Mouse (Mus musculus) thymus, adult 2 months (tissue): Measurements from ENCODE around the gene Rpl36al. TPM values are rescaled to one million over a fixed set of nuclear protein-coding genes. Genes with fewer than 3 reads are reported as not detected.
A peak's percentile ranks its signal among the peaks of the same experiment; 100 is the strongest.

Experiments used
- DNase-seq: peaks from one replicate; pipeline ENCODE4 v3.0.0; 2021
- H3K27ac ChIP-seq: fragments of 200-500 bp; 2 replicates; pipeline ENCODE4 v1.5.1; 2012; ENCODE audit warnings: low read length, control low read depth; ENCODE audit not compliant: control insufficient read depth, insufficient read depth
- H3K27me3 ChIP-seq: fragments of 200-500 bp; 2 replicates; pipeline ENCODE4 v1.6.1; 2012; ENCODE audit warnings: mild to moderate bottlenecking, low read length, moderate library complexity, mixed read lengths; ENCODE audit not compliant: control insufficient read depth, insufficient read depth
- H3K36me3 ChIP-seq: fragments of 200-500 bp; 2 replicates; pipeline ENCODE4 v1.6.1; 2012; ENCODE audit warnings: mild to moderate bottlenecking, low read length, moderate library complexity; ENCODE audit not compliant: control insufficient read depth, insufficient read depth
- H3K4me1 ChIP-seq: fragments of 200-500 bp; replicated peaks from 2 replicates; pipeline ENCODE4 v1.6.1; 2012; ENCODE audit warnings: low read length; ENCODE audit not compliant: control insufficient read depth, insufficient read depth
- H3K4me3 ChIP-seq: fragments of 200-500 bp; 2 replicates; pipeline ENCODE4 v1.5.1; 2012; ENCODE audit warnings: mild to moderate bottlenecking, low read length, control low read depth, moderate library complexity; ENCODE audit not compliant: control insufficient read depth, insufficient read depth
- CTCF ChIP-seq: fragments of 200-500 bp; IDR thresholded peaks from 2 replicates; pipeline ENCODE4 v1.5.1; 2012; ENCODE audit warnings: mild to moderate bottlenecking, control low read depth, low read length, moderate library complexity, borderline replicate concordance; ENCODE audit not compliant: control insufficient read depth, poor library complexity, insufficient read depth; ENCODE audit errors: extremely low read depth
- POLR2A ChIP-seq: fragments of 200-500 bp; IDR thresholded peaks from 2 replicates; pipeline ENCODE4 v1.6.1; 2012; ENCODE audit warnings: mild to moderate bottlenecking, low read length, control low read depth, moderate library complexity; ENCODE audit not compliant: control insufficient read depth, poor library complexity, insufficient read depth; ENCODE audit errors: extremely low read depth
- WGBS: fragments of 180-500 bp; shearing (Covaris S2); methylation state at CpG from one replicate; pipeline ENCODE4 v1.1.7; 2018; 5-methylcytosine and 5-hydroxymethylcytosine counted together
- polyA plus RNA-seq: library from polyadenylated mRNA; depleted of rRNA; stranded (reverse); fragments of >200 nt; gene quantifications from 2 replicates; pipeline ENCODE4 v1.2.3, GENCODE M21; 2012

Gene Rpl36al
- polyA plus RNA-seq, 1 experiment = 166 TPM

- no peak for TF ChIP-seq CTCF
- no peak for TF ChIP-seq POLR2A
- H3K27me3 ChIP-seq = no peaks in the 10 kb centered on the region
- H3K27ac ChIP-seq = no peak within 1 kb of the TSS
- H3K36me3 ChIP-seq = no peaks in the 10 kb centered on the region
- H3K4me1 ChIP-seq = no peaks in the 10 kb centered on the region
- 94% methylated on average over 16 of the region's 16 CpGs for WGBS
- H3K4me3 ChIP-seq = no peak within 1 kb of the TSS
- no peak for DNase-seq
These were observed 20.4 kb upstream of the Rpl36al start, which contains the start of gene Gm49384 for GRCm38 (mm10) chr12:69204052-69204833. Gm49384 (minus strand) TSS chr12:69204267.

- Histone ChIP-seq H3K27me3 (no peaks in the 10 kb centered on the region), H3K4me1 (peaks cover 3% of the 10 kb centered on the region; the same call in 1 of the 2 replicates), H3K27ac (no peak overlapping the region), H3K36me3 (no peaks in the 10 kb centered on the region), H3K4me3 (no peak overlapping the region)
- no peak for DNase-seq
- no peak for TF ChIP-seq CTCF
- TF ChIP-seq POLR2A = no peak
These were observed 15.1 kb upstream of the Rpl36al start for GRCm38 (mm10) chr12:69198985-69199384.

GRCm38 (mm10) chr12:69198164-69198535 lies 14.3 kb upstream of the Rpl36al start, which contains the start of gene Dnaaf2:
Dnaaf2 (minus strand) TSS chr12:69198429.
- no peak for DNase-seq
- H3K4me3 ChIP-seq = peak within 1 kb of the TSS; percentile 99
- WGBS = 3% methylated on average over 18 of the region's 18 CpGs

GRCm38 (mm10) chr12:69197378-69198163 lies 13.7 kb upstream of the Rpl36al start:
- TF ChIP-seq POLR2A = no peak
- TF ChIP-seq CTCF = no peak
- Histone ChIP-seq H3K4me1 (peaks cover 3% of the 10 kb centered on the region; the same call in 1 of the 2 replicates), H3K27ac (peak overlapping the region; percentile 6; the same call in 1 of the 2 replicates), H3K4me3 (peak overlapping the region; percentile 99), H3K36me3 (no peaks in the 10 kb centered on the region), H3K27me3 (no peaks in the 10 kb centered on the region)
- peak; percentile 51 for DNase-seq
- under 1% methylated on average over 94 of the region's 94 CpGs for WGBS

More at GRCm38 (mm10) chr12:69198164-69198535, 14.3 kb upstream of the Rpl36al start, which contains the start of gene Dnaaf2:
- Histone ChIP-seq H3K27ac (peak within 1 kb of the TSS; percentile 6; the same call in 1 of the 2 replicates), H3K4me1 (peaks cover 3% of the 10 kb centered on the region; the same call in 1 of the 2 replicates), H3K36me3 (no peaks in the 10 kb centered on the region), H3K27me3 (no peaks in the 10 kb centered on the region)
- TF ChIP-seq CTCF (no peak), POLR2A (no peak)

- H3K4me1 ChIP-seq = peaks cover 3% of the 10 kb centered on the region; the same call in 1 of the 2 replicates
- H3K27ac ChIP-seq = peak within 1 kb of the TSS; percentile 6; the same call in 1 of the 2 replicates
- DNase-seq = peak; percentile 60
- WGBS = under 1% methylated on average over 75 of the region's 75 CpGs
- peak within 1 kb of the TSS; percentile 99 for H3K4me3 ChIP-seq
- TF ChIP-seq CTCF (no peak), POLR2A (peak; percentile 73; the same call in 1 of the 2 replicates)
- no peaks in the 10 kb centered on the region for H3K27me3 ChIP-seq
- no peaks in the 10 kb centered on the region for H3K36me3 ChIP-seq
These were observed 12.8 kb upstream of the Rpl36al start, which contains the start of gene Gm49383 for GRCm38 (mm10) chr12:69196444-69197377. Gm49383 (minus strand) TSS chr12:69197104.
